Comparison of ENCODE assay signal across 21 mouse cellular contexts in genomic region chr19:32604127-32604526, GRCm38 (mm10). TPM values are rescaled to one million over a fixed set of nuclear protein-coding genes. Genes with fewer than 3 reads are reported as not detected.
DNase-seq lines count a peak whose midpoint lies in the region; ATAC-seq lines count a peak whose summit lies in the region.
"Had no signal": no experiment of that assay in that cellular context is flagged by ENCODE, and none has a peak within 500 bp of the region (broad histone marks: within the 10 kb centered on the region; RNA-seq: fewer than 3 reads in every experiment).

No protein-coding gene starts in this region.

- no peaks in the 10 kb centered on the region; the same call in 1 of the 2 replicates for H3K4me1 ChIP-seq in neural tube, embryonic 13.5 days (replicated peaks)
- H3K4me1 ChIP-seq: forebrain, embryonic 12.5 days; hindbrain, embryonic 10.5 days; neural tube, embryonic 15.5 days had no signal

- ATAC-seq in neural tube, embryonic 13.5 days (ENCODE audit: low read depth) = 0 out of 2 replicates have a peak, but pooled peaks have one; percentile 19
- ATAC-seq in megakaryocyte-erythroid progenitor cell, adult 5-6 weeks (replicated peaks; ENCODE audit: low FRiP score, low TSS enrichment, poor library complexity, severe bottlenecking) = peak; percentile 59
- ATAC-seq: hindbrain, postnatal 0 days had no signal

- 80% methylated on average over 8 of the region's 8 CpGs for WGBS in neural tube, embryonic 13.5 days

- H3K9me3 ChIP-seq in neural tube, embryonic 13.5 days = no peaks in the 10 kb centered on the region
- H3K9me3 ChIP-seq: forebrain, embryonic 12.5 days; hindbrain, embryonic 10.5 days; midbrain, embryonic 10.5 days; neural tube, embryonic 15.5 days had no signal

- no peak overlapping the region for H3K27ac ChIP-seq in neural tube, embryonic 13.5 days (replicated peaks)
- H3K27ac ChIP-seq: forebrain, embryonic 12.5 days; hindbrain, embryonic 10.5 days; hindbrain, postnatal 0 days; layer of hippocampus, adult 2 months; midbrain, embryonic 10.5 days; neural tube, embryonic 15.5 days had no signal

- intact Hi-C loops in heart, postnatal 10 days (cut with DNase I) = no loop called here

- DNase-seq in heart, adult 11 months = peak; percentile 87
- DNase-seq in heart, postnatal 10 days = no peak
- DNase-seq in neural tube, embryonic 10.5 days (ENCODE audit: extremely low spot score, low spot score) = no peak
- DNase-seq in layer of hippocampus, adult 18-20 months (ENCODE audit: low spot score in 2 of 2) = no peak
- no peak for DNase-seq in lung, postnatal 4 days
- DNase-seq: adrenal gland, postnatal 25 days; cerebellum, adult 11-12 months; gastrocnemius, postnatal 14 days; kidney, adult 11 months; kidney, postnatal 10 days; lung, postnatal 14 days; right cerebral cortex, postnatal 4 days; thymus, postnatal 14 days had no signal

- H3K4me3 ChIP-seq in neural tube, embryonic 13.5 days = no peak overlapping the region
- H3K4me3 ChIP-seq: forebrain, embryonic 12.5 days; hindbrain, embryonic 10.5 days; layer of hippocampus, adult 2 months; midbrain, embryonic 10.5 days; neural tube, embryonic 15.5 days had no signal

- H3K9ac ChIP-seq in neural tube, embryonic 13.5 days = no peak overlapping the region
- H3K9ac ChIP-seq: forebrain, embryonic 12.5 days; neural tube, embryonic 15.5 days had no signal

- H3K27me3 ChIP-seq in neural tube, embryonic 13.5 days = no peaks in the 10 kb centered on the region
- H3K27me3 ChIP-seq: forebrain, embryonic 12.5 days; neural tube, embryonic 15.5 days had no signal

- H3K36me3 ChIP-seq in neural tube, embryonic 13.5 days = no peaks in the 10 kb centered on the region
- H3K36me3 ChIP-seq: forebrain, embryonic 12.5 days; hindbrain, embryonic 10.5 days; midbrain, embryonic 10.5 days; neural tube, embryonic 15.5 days had no signal

- no peak overlapping the region for H3K4me2 ChIP-seq in neural tube, embryonic 13.5 days
- H3K4me2 ChIP-seq: forebrain, embryonic 12.5 days; neural tube, embryonic 15.5 days had no signal

RNA-seq across cellular contexts. Expression of gene Papss2, which starts 8.5 kb away (rescaled TPM):
- 10 to 100 TPM; 16.0 to 16.8 TPM for total RNA-seq in heart, postnatal 10 days (2021)
- 1.8 and 3.2 TPM in 2 replicates for polyA plus RNA-seq in neural tube, embryonic 13.5 days (2015; fragmentation: Nextera tagmentation; extraction: Ambion mirVana)
- 0.82 and 0.96 TPM in 2 replicates for total RNA-seq in megakaryocyte-erythroid progenitor cell, adult 5-6 weeks (2014; fragmentation: Nextera tagmentation)
- 0.38 and 0.61 TPM in 2 replicates for total RNA-seq in megakaryocyte-erythroid progenitor cell, adult 5-6 weeks (2017)
- 10 to 100 TPM; 16.2 to 16.4 TPM for total RNA-seq in layer of hippocampus, adult 18-20 months (2021)

Comparison
In these comparisons a context has a peak if more than half of its experiments do, and no peak if none do; other contexts are left out.
1. RNA of gene Papss2, which starts 8.5 kb away (total RNA-seq): 16.0 to 16.8 TPM in heart, postnatal 10 days and 16.2 to 16.4 TPM in layer of hippocampus, adult 18-20 months; 0.38 to 0.96 TPM in megakaryocyte-erythroid progenitor cell, adult 5-6 weeks; every median in the first group is over 4 times any median in the second.